Mouse (Mus musculus) forebrain, embryonic 13.5 days (tissue): ENCODE measurements at regions not wholly inside any gene's neighbourhood (a gene's known extent, or its start where the extent isn't known, plus 50 kb on each side); places are given as distances from the start of the nearest gene placed in this dataset.
A peak's percentile ranks its signal among the peaks of the same experiment; 100 is the strongest.

Source experiments
- ATAC-seq: fragments of 200-750 bp; cut with Nextera tagmentation; 2 replicates; pipeline ENCODE4 v1.8.0; 2017
- H3K27ac ChIP-seq: fragments of 300-500 bp; sonication (generic); 2 replicates; pipeline ENCODE4 v1.5.1; 2015; ENCODE audit warnings: inconsistent platforms, mild to moderate bottlenecking, moderate library complexity
- H3K27me3 ChIP-seq: fragments of 300-500 bp; sonication (generic); 2 replicates; pipeline ENCODE4 v1.6.1; 2015; ENCODE audit warnings: mild to moderate bottlenecking, inconsistent platforms
- H3K36me3 ChIP-seq: fragments of 300-500 bp; sonication (generic); 2 replicates; pipeline ENCODE4 v1.6.1; 2015; ENCODE audit warnings: mild to moderate bottlenecking, inconsistent platforms; ENCODE audit not compliant: poor library complexity, severe bottlenecking
- H3K4me1 ChIP-seq: fragments of 300-500 bp; sonication (generic); 2 replicates; pipeline ENCODE4 v1.6.1; 2015; ENCODE audit warnings: inconsistent platforms
- H3K4me2 ChIP-seq: fragments of 300-500 bp; sonication (generic); 2 replicates; pipeline ENCODE4 v1.6.1; 2015; ENCODE audit warnings: inconsistent platforms, mild to moderate bottlenecking, moderate library complexity
- H3K4me3 ChIP-seq: fragments of 300-500 bp; sonication (generic); 2 replicates; pipeline ENCODE4 v1.5.1; 2015; ENCODE audit warnings: mild to moderate bottlenecking, inconsistent platforms
- H3K9ac ChIP-seq: fragments of 300-500 bp; sonication (generic); 2 replicates; pipeline ENCODE4 v1.6.1; 2015; ENCODE audit warnings: mild to moderate bottlenecking, inconsistent platforms
- H3K9me3 ChIP-seq: fragments of 300-500 bp; sonication (generic); replicated peaks from 2 replicates; pipeline ENCODE4 v1.6.1; 2016; ENCODE audit warnings: inconsistent platforms
- WGBS: fragments of 180-500 bp; shearing (Covaris S2); methylation state at CpG from one replicate; pipeline ENCODE4 v1.1.7; 2015; 5-methylcytosine and 5-hydroxymethylcytosine counted together

- H3K36me3 ChIP-seq = no peaks in the 10 kb centered on the region
- H3K4me3 ChIP-seq = no peak overlapping the region
- WGBS = 64% methylated on average over 3 of the region's 3 CpGs
- H3K4me2 ChIP-seq = no peak overlapping the region
- no peak overlapping the region for H3K27ac ChIP-seq
- no peaks in the 10 kb centered on the region for H3K27me3 ChIP-seq
- no peaks in the 10 kb centered on the region for H3K9me3 ChIP-seq
- no peaks in the 10 kb centered on the region for H3K4me1 ChIP-seq
- no peak overlapping the region for H3K9ac ChIP-seq
- no peak for ATAC-seq
Measured at GRCm38 (mm10) chr14:94129421-94129820, 238.9 kb upstream of the Pcdh9 start.

GRCm38 (mm10) chr14:94123575-94123974, 233.1 kb upstream of the Pcdh9 start:
- H3K36me3 ChIP-seq = no peaks in the 10 kb centered on the region
- no peak overlapping the region for H3K4me2 ChIP-seq
- 80% methylated on average over 3 of the region's 3 CpGs for WGBS
- no peaks in the 10 kb centered on the region for H3K27me3 ChIP-seq
- ATAC-seq = no peak
- H3K9ac ChIP-seq = no peak overlapping the region
- H3K4me1 ChIP-seq = no peaks in the 10 kb centered on the region
- no peak overlapping the region for H3K27ac ChIP-seq
- no peak overlapping the region for H3K4me3 ChIP-seq
- H3K9me3 ChIP-seq = no peaks in the 10 kb centered on the region

DNA sequence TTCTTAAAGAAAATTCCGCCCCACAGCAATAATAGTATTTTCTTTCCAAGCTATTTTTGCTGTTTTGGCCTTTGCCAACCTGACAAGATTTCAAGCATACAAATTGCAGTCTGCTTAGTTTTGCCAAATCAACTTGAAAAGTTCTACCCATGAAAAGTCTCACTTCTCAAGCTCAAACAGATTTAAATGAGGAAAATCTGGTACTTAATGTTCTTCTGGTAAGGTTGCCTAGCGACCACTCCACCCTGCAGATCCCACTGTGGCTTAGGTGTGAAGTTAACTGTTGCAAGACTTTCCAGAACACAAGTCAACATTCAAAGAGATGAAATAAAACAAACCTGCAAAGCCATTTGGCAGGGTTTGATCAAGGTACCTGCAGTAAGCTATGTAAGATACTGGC, 208.4 kb upstream of the Pcdh9 start:
- peak; percentile 58; the same call in 1 of the 2 replicates for ATAC-seq
- H3K9me3 ChIP-seq = no peaks in the 10 kb centered on the region
- no peak overlapping the region for H3K9ac ChIP-seq
- no peaks in the 10 kb centered on the region for H3K36me3 ChIP-seq
- no peaks in the 10 kb centered on the region for H3K27me3 ChIP-seq
- H3K4me2 ChIP-seq = no peak overlapping the region
- no peak overlapping the region for H3K4me3 ChIP-seq
- H3K27ac ChIP-seq = no peak overlapping the region
- 58% methylated on average over 2 of the region's 2 CpGs for WGBS
- H3K4me1 ChIP-seq = no peaks in the 10 kb centered on the region

DNA sequence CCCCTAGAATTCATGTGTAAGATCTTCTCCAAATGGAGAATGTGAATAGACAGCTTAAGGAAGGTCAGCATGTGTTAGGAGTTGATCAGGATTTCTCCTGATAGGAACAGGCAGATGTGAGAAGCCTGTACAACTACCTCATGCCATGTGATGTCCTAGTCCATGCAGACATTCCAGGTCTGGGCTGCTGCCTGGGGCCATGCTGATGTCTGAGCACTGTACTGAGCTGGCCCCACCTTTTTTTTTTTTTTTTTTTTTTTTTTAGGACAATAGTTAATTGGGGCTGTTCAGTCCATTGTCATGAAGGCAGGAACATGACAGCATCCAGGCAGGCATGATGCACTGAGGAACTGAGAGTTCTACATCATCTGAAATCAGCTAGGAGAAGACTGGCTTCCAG, 203.5 kb upstream of the Pcdh9 start:
- Histone ChIP-seq H3K36me3 (no peaks in the 10 kb centered on the region), H3K27ac (no peak overlapping the region), H3K4me3 (no peak overlapping the region), H3K27me3 (no peaks in the 10 kb centered on the region), H3K9ac (no peak overlapping the region), H3K4me2 (no peak overlapping the region), H3K4me1 (no peaks in the 10 kb centered on the region), H3K9me3 (no peaks in the 10 kb centered on the region)
- ATAC-seq = peak; percentile 57; the same call in 1 of the 2 replicates
